Mouse (Mus musculus): Measurements from ENCODE around the gene Trim11. TPM values are rescaled to one million over a fixed set of nuclear protein-coding genes. Genes with fewer than 3 reads are reported as not detected.

The Trim11 gene
- total and polyA plus RNA-seq, 3 experiments, result 24.8 to 27.0 TPM; not detected in 1

GRCm38 (mm10) chr11:58930254-58930653 is 47.6 kb upstream of the Trim11 start (continued):
- no peak for TF ChIP-seq MAX (IDR thresholded peaks at IDR 0.05; ENCODE audit: low read length)
- no peak for TF ChIP-seq NRF1 (IDR thresholded peaks at IDR 0.05; ENCODE audit: insufficient read depth, low read depth, low read length, poor library complexity, severe bottlenecking)
- TF ChIP-seq POLR2AphosphoS2 (IDR thresholded peaks at IDR 0.05; ENCODE audit: low read length), result no peak
- no peak for TF ChIP-seq ZNF384 (IDR thresholded peaks at IDR 0.05; ENCODE audit: low read depth, low read length)
- TF ChIP-seq ZKSCAN1 (IDR thresholded peaks at IDR 0.05; ENCODE audit: low read depth, low read length), result no peak
- no peak for TF ChIP-seq MYC (IDR thresholded peaks at IDR 0.05; ENCODE audit: low read depth, low read length)
- no peak for TF ChIP-seq ZMIZ1 (IDR thresholded peaks at IDR 0.05; ENCODE audit: low read depth, low read length)
- TF ChIP-seq ZC3H11A (IDR thresholded peaks at IDR 0.05; ENCODE audit: low read depth, low read length), result no peak
- TF ChIP-seq USF2 (IDR thresholded peaks at IDR 0.05; ENCODE audit: borderline replicate concordance in 1 of 2, insufficient read depth in 1 of 2, low read depth in 1 of 2, low read length in 2 of 2), result no peak
- no peak for TF ChIP-seq UBTF (IDR thresholded peaks at IDR 0.05; ENCODE audit: borderline replicate concordance, insufficient read depth, low read depth, low read length)

GRCm38 (mm10) chr11:58931576-58931975 is 46.3 kb upstream of the Trim11 start:
- Histone ChIP-seq H3K4me1 (ENCODE audit: control insufficient read depth in 1 of 2, insufficient read depth in 2 of 2, low read length in 2 of 2) (peaks cover 4 to 15% of the 10 kb centered on the region in 2 experiments; a peak in 3 of 4 replicates), H3K27me3 (ENCODE audit: control insufficient read depth in 1 of 2, insufficient read depth in 2 of 2, low read length in 2 of 2) (no peaks in the 10 kb centered on the region), H3K9ac (ENCODE audit: control insufficient read depth, low read depth, low read length, poor library complexity, severe bottlenecking) (no peak overlapping the region), H3K9me3 (replicated peaks; ENCODE audit: insufficient read depth, low read length) (no peaks in the 10 kb centered on the region), H3K4me3 (ENCODE audit: control insufficient read depth in 1 of 2, insufficient read depth in 1 of 2, low read depth in 2 of 2, low read length in 2 of 2) (no peak overlapping the region), H3K79me2 (ENCODE audit: control insufficient read depth, insufficient read depth, low read length, poor library complexity) (peaks cover 1% of the 10 kb centered on the region; the same call in 1 of the 2 replicates), H3K36me3 (ENCODE audit: control insufficient read depth in 1 of 2, insufficient read depth in 2 of 2, low read length in 2 of 2) (peaks cover 3 to 13% of the 10 kb centered on the region in 2 experiments), H3K27ac (ENCODE audit: control insufficient read depth, low read depth, low read length) (no peak overlapping the region)
- DNase-seq (ENCODE audit: low read depth, low spot score), result peak; percentile 48
- TF ChIP-seq SMC3 (IDR thresholded peaks at IDR 0.05; ENCODE audit: low read depth, low read length) (0 out of 2 replicates have a peak, but pooled peaks have one; percentile 19), TAL1 (IDR thresholded peaks at IDR 0.05; ENCODE audit: low read length) (no peak), ZMIZ1 (IDR thresholded peaks at IDR 0.05; ENCODE audit: low read depth, low read length) (no peak), ELF1 (IDR thresholded peaks at IDR 0.05; ENCODE audit: low read depth, low read length) (no peak), SIN3A (IDR thresholded peaks at IDR 0.05; ENCODE audit: low read length) (no peak), EP300 (IDR thresholded peaks at IDR 0.05; ENCODE audit: low read depth in 1 of 2, low read length in 2 of 2) (no peak), NRF1 (IDR thresholded peaks at IDR 0.05; ENCODE audit: insufficient read depth, low read depth, low read length, poor library complexity, severe bottlenecking) (no peak), UBTF (IDR thresholded peaks at IDR 0.05; ENCODE audit: borderline replicate concordance, insufficient read depth, low read depth, low read length) (no peak), CTCF (IDR thresholded peaks at IDR 0.05 in 2 of 3, conservative IDR thresholded peaks at IDR 0.05 in 1 of 3; ENCODE audit: control insufficient read depth in 1 of 3, insufficient read depth in 1 of 3, low read depth in 2 of 3, low read length in 3 of 3, poor library complexity in 1 of 3, severe bottlenecking in 1 of 3) (peak in 2 of 3 experiments; percentile 34 to 35; a peak in 4 of 6 replicates), TCF12 (IDR thresholded peaks at IDR 0.05; ENCODE audit: low read depth, low read length) (no peak), ETS1 (IDR thresholded peaks at IDR 0.05; ENCODE audit: low read depth, low read length) (no peak), MAX (IDR thresholded peaks at IDR 0.05; ENCODE audit: low read length) (no peak), ZC3H11A (IDR thresholded peaks at IDR 0.05; ENCODE audit: low read depth, low read length) (no peak), MEF2A (IDR thresholded peaks at IDR 0.05; ENCODE audit: extremely low read depth, insufficient replicate concordance, low read depth, low read length, poor library complexity, severe bottlenecking) (no peak), POLR2A (IDR thresholded peaks at IDR 0.05; ENCODE audit: control insufficient read depth in 1 of 2, insufficient read depth in 1 of 2, low read depth in 1 of 2, low read length in 2 of 2, poor library complexity in 1 of 2) (0 out of 4 replicates have a peak, but pooled peaks of 1 of the 2 experiments have one; percentile 34), MYB (IDR thresholded peaks at IDR 0.05; ENCODE audit: low read depth, low read length) (no peak), ZNF384 (IDR thresholded peaks at IDR 0.05; ENCODE audit: low read depth, low read length) (no peak), RAD21 (IDR thresholded peaks at IDR 0.05; ENCODE audit: low read depth, low read length) (no peak), USF1 (IDR thresholded peaks at IDR 0.05; ENCODE audit: low read depth, low read length) (no peak), JUND (IDR thresholded peaks at IDR 0.05; ENCODE audit: low read depth, low read length) (no peak), USF2 (IDR thresholded peaks at IDR 0.05; ENCODE audit: borderline replicate concordance in 1 of 2, insufficient read depth in 1 of 2, low read depth in 1 of 2, low read length in 2 of 2) (no peak), MXI1 (IDR thresholded peaks at IDR 0.05; ENCODE audit: low read depth, low read length) (no peak), MAFK (IDR thresholded peaks at IDR 0.05; ENCODE audit: borderline replicate concordance, low read depth, low read length) (no peak), GATA1 (IDR thresholded peaks at IDR 0.05; ENCODE audit: low read depth, low read length) (no peak), POLR2AphosphoS5 (IDR thresholded peaks at IDR 0.05; ENCODE audit: borderline replicate concordance, low read depth, low read length) (no peak), NELFE (IDR thresholded peaks at IDR 0.05; ENCODE audit: low read depth, low read length) (no peak)

All from MEL (cell line).